Mouse (Mus musculus) limb, embryonic 14.5 days (tissue): ENCODE measurements around the gene Secisbp2. TPM values are rescaled to one million over a fixed set of nuclear protein-coding genes. Genes with fewer than 3 reads are reported as not detected.

Source experiments
- ATAC-seq: fragments of 200-750 bp; cut with Nextera tagmentation; 2 replicates; pipeline ENCODE4 v1.8.0; 2017; ENCODE audit warnings: low read depth, moderate number of reproducible peaks, moderate TSS enrichment; ENCODE audit not compliant: low FRiP score
- DNase-seq: peaks from one replicate; pipeline ENCODE4 v3.0.0-alpha.2; 2015; ENCODE audit warnings: low spot score
- H3K27ac ChIP-seq: fragments of 300-500 bp; sonication (generic); replicated peaks from 2 replicates; pipeline ENCODE4 v1.5.1; 2014; ENCODE audit warnings: low read depth, mild to moderate bottlenecking, low read length, moderate library complexity, mixed read lengths
- H3K27me3 ChIP-seq: fragments of 300-500 bp; sonication (generic); 2 replicates; pipeline ENCODE4 v1.6.1; 2014; ENCODE audit warnings: low read length, mixed read lengths; ENCODE audit not compliant: control insufficient read depth, insufficient read depth
- H3K36me3 ChIP-seq: fragments of 300-500 bp; sonication (generic); 2 replicates; pipeline ENCODE4 v1.6.1; 2014; ENCODE audit warnings: mild to moderate bottlenecking, low read length, moderate library complexity, mixed read lengths; ENCODE audit not compliant: control insufficient read depth, insufficient read depth
- H3K4me1 ChIP-seq: fragments of 300-500 bp; sonication (generic); 2 replicates; pipeline ENCODE4 v1.6.1; 2014; ENCODE audit warnings: antibody characterized with exemption, low read length, mixed read lengths; ENCODE audit not compliant: control insufficient read depth, insufficient read depth
- H3K4me2 ChIP-seq: fragments of 300-500 bp; sonication (generic); replicated peaks from 2 replicates; pipeline ENCODE4 v1.6.1; 2014; ENCODE audit warnings: low read depth, mild to moderate bottlenecking, low read length, moderate library complexity; ENCODE audit not compliant: severe bottlenecking
- H3K4me3 ChIP-seq: fragments of 300-500 bp; sonication (generic); replicated peaks from 2 replicates; pipeline ENCODE4 v1.5.1; 2014; ENCODE audit warnings: low read length
- H3K9ac ChIP-seq: fragments of 300-500 bp; sonication (generic); 2 replicates; pipeline ENCODE4 v1.6.1; 2014; ENCODE audit warnings: mild to moderate bottlenecking, low read depth, low read length, moderate library complexity; ENCODE audit not compliant: severe bottlenecking
- H3K9me3 ChIP-seq: fragments of 300-500 bp; sonication (generic); 2 replicates; pipeline ENCODE4 v1.6.1; 2016; ENCODE audit warnings: low read length; ENCODE audit not compliant: control insufficient read depth
- POLR2A ChIP-seq: fragments of 200-500 bp; IDR thresholded peaks from 2 replicates; pipeline ENCODE4 v1.8.0; 2012; ENCODE audit warnings: inconsistent platforms, mild to moderate bottlenecking, moderate library complexity, borderline replicate concordance; ENCODE audit not compliant: insufficient read depth, insufficient read length; ENCODE audit errors: extremely low read depth
- WGBS: fragments of 180-500 bp; shearing (Covaris S2); extraction: QIAGEN DNeasy Blood & Tissue Kit; methylation state at CpG from one replicate; pipeline ENCODE4 v1.1.7; 2014; 5-methylcytosine and 5-hydroxymethylcytosine counted together
- polyA plus RNA-seq, 2 experiments: library from polyadenylated mRNA; depleted of rRNA in 1 of 2; stranded (reverse) in 1 of 2; unstranded in 1 of 2; fragments of >200 nt; fragmentation: Nextera tagmentation in 1 of 2; extraction: Ambion mirVana in 1 of 2; gene quantifications; 2 replicates each; pipeline versions ENCODE4 v1.2.1 to v1.2.3; 2012 to 2014

Gene Secisbp2
- polyA plus RNA-seq, 2 experiments: 31.0 to 32.8 TPM

- 74% methylated on average over 5 of the region's 7 CpGs for whole genome bisulfite sequencing
- Histone ChIP-seq H3K27me3 (no peaks in the 10 kb centered on the region), H3K4me3 (no peak overlapping the region), H3K27ac (no peak overlapping the region), H3K9me3 (no peaks in the 10 kb centered on the region), H3K4me1 (peaks cover 16% of the 10 kb centered on the region; the same call in 1 of the 2 replicates), H3K4me2 (no peak overlapping the region), H3K9ac (no peak overlapping the region), H3K36me3 (no peaks in the 10 kb centered on the region)
- ATAC-seq: no peak
- DNase-seq: no peak
- TF ChIP-seq POLR2A: no peak
These were observed 73.9 kb downstream of the Secisbp2 start for GRCm38 (mm10) chr13:51725446-51725845.

GRCm38 (mm10) chr13:51725926-51726574, 74.6 kb downstream of the Secisbp2 start:
- peaks cover 16% of the 10 kb centered on the region; the same call in 1 of the 2 replicates for H3K4me1 ChIP-seq
- no peak overlapping the region for H3K9ac ChIP-seq
- TF ChIP-seq POLR2A: no peak
- 35% methylated on average over 8 of the region's 8 CpGs for WGBS
- no peak overlapping the region for H3K4me3 ChIP-seq
- H3K36me3 ChIP-seq: no peaks in the 10 kb centered on the region
- no peaks in the 10 kb centered on the region for H3K27me3 ChIP-seq
- DNase-seq: no peak
- H3K9me3 ChIP-seq: no peaks in the 10 kb centered on the region
- H3K4me2 ChIP-seq: no peak overlapping the region
- H3K27ac ChIP-seq: no peak overlapping the region
- ATAC-seq: no peak

DNA sequence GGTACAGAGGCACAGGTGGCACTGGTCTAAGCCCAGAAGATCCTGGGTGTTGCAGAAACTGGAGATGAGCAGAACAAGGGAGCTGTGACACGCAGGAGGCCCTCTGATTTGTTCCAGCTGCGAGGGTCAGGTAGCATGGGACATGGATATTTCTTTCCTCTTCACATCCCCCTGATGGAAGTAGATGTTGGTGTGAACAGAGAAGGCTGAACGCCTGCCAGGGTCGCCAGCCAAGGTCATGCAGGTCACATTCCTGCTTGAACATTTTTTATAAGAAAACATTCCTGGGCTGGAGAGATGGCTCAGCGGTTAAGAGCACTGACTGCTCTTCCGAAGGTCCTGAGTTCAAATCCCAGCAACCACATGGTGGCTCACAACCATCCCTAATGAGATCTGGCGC, 75.9 kb downstream of the Secisbp2 start:
- Histone ChIP-seq H3K36me3 (no peaks in the 10 kb centered on the region), H3K4me1 (peaks cover 16% of the 10 kb centered on the region; the same call in 1 of the 2 replicates), H3K4me3 (no peak overlapping the region), H3K9me3 (no peaks in the 10 kb centered on the region), H3K4me2 (no peak overlapping the region), H3K9ac (no peak overlapping the region), H3K27ac (no peak overlapping the region), H3K27me3 (no peaks in the 10 kb centered on the region)
- ATAC-seq: no peak
- no peak for TF ChIP-seq POLR2A
- WGBS: 69% methylated on average over 6 of the region's 7 CpGs
- DNase-seq: no peak

GRCm38 (mm10) chr13:51729887-51730361, 78.4 kb downstream of the Secisbp2 start:
- Histone ChIP-seq H3K36me3 (no peaks in the 10 kb centered on the region), H3K27me3 (no peaks in the 10 kb centered on the region), H3K27ac (no peak overlapping the region), H3K4me1 (peaks cover 16% of the 10 kb centered on the region; the same call in 1 of the 2 replicates), H3K4me2 (no peak overlapping the region), H3K9ac (no peak overlapping the region), H3K9me3 (no peaks in the 10 kb centered on the region), H3K4me3 (no peak overlapping the region)
- TF ChIP-seq POLR2A: no peak
- ATAC-seq (0 out of 2 replicates have a peak, but pooled peaks have one; percentile 19), DNase-seq (no peak)
- 13% methylated on average over 4 of the region's 4 CpGs for WGBS

DNA sequence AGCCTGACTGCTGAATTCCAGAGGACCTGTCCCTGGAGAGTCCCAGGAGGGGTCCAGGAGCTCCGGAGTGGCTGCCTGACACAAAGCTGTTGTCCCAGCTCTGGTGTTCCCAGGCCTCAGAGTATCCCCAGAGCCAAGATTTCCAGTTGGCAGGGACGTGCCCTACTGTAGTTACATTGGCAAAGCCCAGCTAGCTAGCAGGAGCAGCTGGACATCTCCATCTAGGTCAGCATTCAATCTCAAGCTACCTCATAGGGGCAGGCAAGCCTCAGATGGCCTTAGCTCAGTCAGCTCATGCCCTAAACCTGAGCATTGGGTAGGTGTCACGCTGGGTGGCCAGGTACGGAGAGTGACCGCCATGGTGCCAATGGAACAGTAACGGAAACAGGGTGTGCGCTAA, 80.0 kb downstream of the Secisbp2 start:
- H3K27ac ChIP-seq: no peak overlapping the region
- DNase-seq: no peak
- ATAC-seq: no peak
- no peaks in the 10 kb centered on the region for H3K27me3 ChIP-seq
- H3K9me3 ChIP-seq: no peaks in the 10 kb centered on the region
- H3K9ac ChIP-seq: no peak overlapping the region
- H3K4me1 ChIP-seq: peaks cover 10% of the 10 kb centered on the region; the same call in 1 of the 2 replicates
- H3K4me3 ChIP-seq: no peak overlapping the region
- WGBS: 91% methylated on average over 7 of the region's 7 CpGs
- no peak for TF ChIP-seq POLR2A
- H3K4me2 ChIP-seq: no peak overlapping the region
- H3K36me3 ChIP-seq: no peaks in the 10 kb centered on the region
